Mouse (Mus musculus): ENCODE measurements around the gene Ksr2. TPM values are rescaled to one million over a fixed set of nuclear protein-coding genes. Genes with fewer than 3 reads are reported as not detected.

The Ksr2 gene
- polyA plus RNA-seq, 1 experiment from 2014 or later: 0.11 TPM

GRCm38 (mm10) chr5:117727138-117727537 lies 313.3 kb downstream of the Ksr2 start:
- WGBS: 87% methylated on average over 7 of the region's 7 CpGs
- Histone ChIP-seq H3K9me3 (ENCODE audit: control insufficient read depth, low read length) (no peaks in the 10 kb centered on the region), H3K27me3 (ENCODE audit: control insufficient read depth, insufficient read depth, low read length) (no peaks in the 10 kb centered on the region), H3K27ac (replicated peaks; ENCODE audit: low read depth, low read length) (no peak overlapping the region), H3K4me3 (ENCODE audit: low read depth, low read length) (no peak overlapping the region), H3K4me2 (ENCODE audit: low read depth, severe bottlenecking) (no peak overlapping the region), H3K36me3 (ENCODE audit: control insufficient read depth, insufficient read depth, low read length) (no peaks in the 10 kb centered on the region), H3K9ac (ENCODE audit: low read length) (no peak overlapping the region), H3K4me1 (ENCODE audit: control insufficient read depth, insufficient read depth, low read length) (no peaks in the 10 kb centered on the region)
- ATAC-seq (ENCODE audit: insufficient number of reproducible peaks, low FRiP score, low TSS enrichment, low read depth) (no peak), DNase-seq (ENCODE audit: low spot score) (no peak)

GRCm38 (mm10) chr5:117731311-117731710 lies 317.5 kb downstream of the Ksr2 start:
- no peak for ATAC-seq (ENCODE audit: insufficient number of reproducible peaks, low FRiP score, low TSS enrichment, low read depth)
- H3K9me3 ChIP-seq (ENCODE audit: control insufficient read depth, low read length): no peaks in the 10 kb centered on the region
- no peak for DNase-seq (ENCODE audit: low spot score)
- WGBS: 80% methylated on average over 6 of the region's 6 CpGs
- H3K9ac ChIP-seq (ENCODE audit: low read length): no peak overlapping the region; the same call in 1 of the 2 replicates
- no peak overlapping the region for H3K4me3 ChIP-seq (ENCODE audit: low read depth, low read length)
- H3K27ac ChIP-seq (replicated peaks; ENCODE audit: low read depth, low read length): no peak overlapping the region
- H3K4me1 ChIP-seq (ENCODE audit: control insufficient read depth, insufficient read depth, low read length): no peaks in the 10 kb centered on the region
- no peak overlapping the region for H3K4me2 ChIP-seq (ENCODE audit: low read depth, severe bottlenecking)
- no peaks in the 10 kb centered on the region for H3K36me3 ChIP-seq (ENCODE audit: control insufficient read depth, insufficient read depth, low read length)
- H3K27me3 ChIP-seq (ENCODE audit: control insufficient read depth, insufficient read depth, low read length): no peaks in the 10 kb centered on the region

- WGBS: 76% methylated on average over 11 of the region's 11 CpGs
- Histone ChIP-seq H3K9me3 (ENCODE audit: control insufficient read depth, low read length) (no peaks in the 10 kb centered on the region), H3K27ac (replicated peaks; ENCODE audit: low read depth, low read length) (no peak overlapping the region), H3K36me3 (ENCODE audit: control insufficient read depth, insufficient read depth, low read length) (no peaks in the 10 kb centered on the region), H3K9ac (ENCODE audit: low read length) (no peak overlapping the region), H3K4me3 (ENCODE audit: low read depth, low read length) (no peak overlapping the region), H3K4me1 (ENCODE audit: control insufficient read depth, insufficient read depth, low read length) (0 out of 2 replicates have a peak, but pooled peaks cover under 1% of the 10 kb centered on the region), H3K4me2 (ENCODE audit: low read depth, severe bottlenecking) (no peak overlapping the region), H3K27me3 (ENCODE audit: control insufficient read depth, insufficient read depth, low read length) (no peaks in the 10 kb centered on the region)
- no peak for DNase-seq (ENCODE audit: low spot score)
- no peak for ATAC-seq (ENCODE audit: insufficient number of reproducible peaks, low FRiP score, low TSS enrichment, low read depth)
Measured at GRCm38 (mm10) chr5:117744654-117745178, 330.9 kb downstream of the Ksr2 start.

GRCm38 (mm10) chr5:117749353-117749752 lies 335.6 kb downstream of the Ksr2 start:
- H3K27me3 ChIP-seq (ENCODE audit: control insufficient read depth, insufficient read depth, low read length): no peaks in the 10 kb centered on the region
- no peaks in the 10 kb centered on the region for H3K9me3 ChIP-seq (ENCODE audit: control insufficient read depth, low read length)
- H3K36me3 ChIP-seq (ENCODE audit: control insufficient read depth, insufficient read depth, low read length): no peaks in the 10 kb centered on the region
- no peak for ATAC-seq (ENCODE audit: insufficient number of reproducible peaks, low FRiP score, low TSS enrichment, low read depth)
- H3K4me2 ChIP-seq (ENCODE audit: low read depth, severe bottlenecking): no peak overlapping the region
- H3K27ac ChIP-seq (replicated peaks; ENCODE audit: low read depth, low read length): no peak overlapping the region
- H3K9ac ChIP-seq (ENCODE audit: low read length): no peak overlapping the region
- H3K4me3 ChIP-seq (ENCODE audit: low read depth, low read length): no peak overlapping the region
- peak; percentile 26 for DNase-seq (ENCODE audit: low spot score)
- 0 out of 2 replicates have a peak, but pooled peaks cover 2% of the 10 kb centered on the region for H3K4me1 ChIP-seq (ENCODE audit: control insufficient read depth, insufficient read depth, low read length)
- WGBS: 13% methylated on average over 5 of the region's 5 CpGs

- ATAC-seq (ENCODE audit: insufficient number of reproducible peaks, low FRiP score, low TSS enrichment, low read depth) (no peak), DNase-seq (ENCODE audit: low spot score) (no peak)
- Histone ChIP-seq H3K4me3 (ENCODE audit: low read depth, low read length) (no peak overlapping the region), H3K9ac (ENCODE audit: low read length) (no peak overlapping the region), H3K36me3 (ENCODE audit: control insufficient read depth, insufficient read depth, low read length) (no peaks in the 10 kb centered on the region), H3K27ac (replicated peaks; ENCODE audit: low read depth, low read length) (no peak overlapping the region), H3K4me1 (ENCODE audit: control insufficient read depth, insufficient read depth, low read length) (no peaks in the 10 kb centered on the region), H3K27me3 (ENCODE audit: control insufficient read depth, insufficient read depth, low read length) (no peaks in the 10 kb centered on the region), H3K4me2 (ENCODE audit: low read depth, severe bottlenecking) (no peak overlapping the region), H3K9me3 (ENCODE audit: control insufficient read depth, low read length) (no peaks in the 10 kb centered on the region)
- WGBS: 37% methylated on average over 12 of the region's 12 CpGs
Measured at GRCm38 (mm10) chr5:117757696-117758482, 344.1 kb downstream of the Ksr2 start.

- Histone ChIP-seq H3K9me3 (ENCODE audit: control insufficient read depth, low read length) (no peaks in the 10 kb centered on the region), H3K27ac (replicated peaks; ENCODE audit: low read depth, low read length) (no peak overlapping the region), H3K27me3 (ENCODE audit: control insufficient read depth, insufficient read depth, low read length) (no peaks in the 10 kb centered on the region), H3K4me1 (ENCODE audit: control insufficient read depth, insufficient read depth, low read length) (no peaks in the 10 kb centered on the region), H3K36me3 (ENCODE audit: control insufficient read depth, insufficient read depth, low read length) (no peaks in the 10 kb centered on the region), H3K9ac (ENCODE audit: low read length) (no peak overlapping the region), H3K4me2 (ENCODE audit: low read depth, severe bottlenecking) (no peak overlapping the region), H3K4me3 (ENCODE audit: low read depth, low read length) (no peak overlapping the region)
- no peak for ATAC-seq (ENCODE audit: insufficient number of reproducible peaks, low FRiP score, low TSS enrichment, low read depth)
- WGBS: 76% methylated on average over 9 of the region's 9 CpGs
- no peak for DNase-seq (ENCODE audit: low spot score)
Measured at GRCm38 (mm10) chr5:117761181-117761832, 347.5 kb downstream of the Ksr2 start.

- no peaks in the 10 kb centered on the region for H3K4me1 ChIP-seq (ENCODE audit: control insufficient read depth, insufficient read depth, low read length)
- 87% methylated on average over 9 of the region's 9 CpGs for WGBS
Measured at GRCm38 (mm10) chr5:117764496-117764895, 350.7 kb downstream of the Ksr2 start.

GRCm38 (mm10) chr5:117779175-117779574 lies 365.4 kb downstream of the Ksr2 start:
- H3K4me3 ChIP-seq (ENCODE audit: low read depth, low read length): no peak overlapping the region
- no peaks in the 10 kb centered on the region for H3K27me3 ChIP-seq (ENCODE audit: control insufficient read depth, insufficient read depth, low read length)
- H3K4me1 ChIP-seq (ENCODE audit: control insufficient read depth, insufficient read depth, low read length): peaks cover 8% of the 10 kb centered on the region
- no peak overlapping the region for H3K9ac ChIP-seq (ENCODE audit: low read length)
- H3K4me2 ChIP-seq (ENCODE audit: low read depth, severe bottlenecking): no peak overlapping the region
- H3K36me3 ChIP-seq (ENCODE audit: control insufficient read depth, insufficient read depth, low read length): no peaks in the 10 kb centered on the region
- H3K9me3 ChIP-seq (ENCODE audit: control insufficient read depth, low read length): no peaks in the 10 kb centered on the region
- H3K27ac ChIP-seq (replicated peaks; ENCODE audit: low read depth, low read length): no peak overlapping the region
- ATAC-seq (ENCODE audit: insufficient number of reproducible peaks, low FRiP score, low TSS enrichment, low read depth): no peak
- DNase-seq (ENCODE audit: low spot score): no peak
- WGBS: 70% methylated on average over 11 of the region's 11 CpGs

More at GRCm38 (mm10) chr5:117764496-117764895, 350.7 kb downstream of the Ksr2 start:
- Histone ChIP-seq H3K27me3 (ENCODE audit: control insufficient read depth, insufficient read depth, low read length) (no peaks in the 10 kb centered on the region), H3K27ac (replicated peaks; ENCODE audit: low read depth, low read length) (no peak overlapping the region), H3K9ac (ENCODE audit: low read length) (no peak overlapping the region), H3K36me3 (ENCODE audit: control insufficient read depth, insufficient read depth, low read length) (no peaks in the 10 kb centered on the region), H3K4me3 (ENCODE audit: low read depth, low read length) (no peak overlapping the region), H3K9me3 (ENCODE audit: control insufficient read depth, low read length) (no peaks in the 10 kb centered on the region), H3K4me2 (ENCODE audit: low read depth, severe bottlenecking) (no peak overlapping the region)
- no peak for DNase-seq (ENCODE audit: low spot score)
- no peak for ATAC-seq (ENCODE audit: insufficient number of reproducible peaks, low FRiP score, low TSS enrichment, low read depth)

Data from limb, embryonic 11.5 days (tissue).